Mouse (Mus musculus) midbrain, embryonic 13.5 days (tissue): ENCODE results near the gene Dctn1. TPM values are rescaled to one million over a fixed set of nuclear protein-coding genes. Genes with fewer than 3 reads are reported as not detected.

Experiments used
- ATAC-seq: fragments of 200-750 bp; cut with Nextera tagmentation; 2 replicates; pipeline ENCODE4 v1.8.0; 2017; ENCODE audit warnings: mild to moderate bottlenecking, moderate TSS enrichment, moderate library complexity
- H3K27ac ChIP-seq: fragments of 300-500 bp; sonication (generic); 2 replicates; pipeline ENCODE4 v1.5.1; 2015; ENCODE audit warnings: inconsistent platforms, mild to moderate bottlenecking, moderate library complexity
- H3K27me3 ChIP-seq: fragments of 300-500 bp; sonication (generic); 2 replicates; pipeline ENCODE4 v1.6.1; 2015; ENCODE audit warnings: mild to moderate bottlenecking, inconsistent platforms
- H3K36me3 ChIP-seq: fragments of 300-500 bp; sonication (generic); 2 replicates; pipeline ENCODE4 v1.6.1; 2015; ENCODE audit warnings: mild to moderate bottlenecking, inconsistent platforms
- H3K4me1 ChIP-seq: fragments of 300-500 bp; sonication (generic); replicated peaks from 2 replicates; pipeline ENCODE4 v1.6.1; 2015; ENCODE audit warnings: inconsistent platforms
- H3K4me2 ChIP-seq: fragments of 300-500 bp; sonication (generic); replicated peaks from 2 replicates; pipeline ENCODE4 v1.6.1; 2015; ENCODE audit warnings: moderate library complexity, mild to moderate bottlenecking, inconsistent platforms
- H3K4me3 ChIP-seq: fragments of 300-500 bp; sonication (generic); replicated peaks from 2 replicates; pipeline ENCODE4 v1.5.1; 2015; ENCODE audit warnings: mild to moderate bottlenecking, inconsistent platforms
- H3K9ac ChIP-seq: fragments of 300-500 bp; sonication (generic); replicated peaks from 2 replicates; pipeline ENCODE4 v1.6.1; 2015; ENCODE audit warnings: mild to moderate bottlenecking, inconsistent platforms
- H3K9me3 ChIP-seq: fragments of 300-500 bp; sonication (generic); 2 replicates; pipeline ENCODE4 v1.6.1; 2016; ENCODE audit warnings: mild to moderate bottlenecking, inconsistent platforms
- WGBS: fragments of 180-500 bp; shearing (Covaris S2); methylation state at CpG from one replicate; pipeline ENCODE4 v1.1.7; 2015; 5-methylcytosine and 5-hydroxymethylcytosine counted together
- polyA plus RNA-seq: library from polyadenylated mRNA; unstranded; fragments of >200 nt; fragmentation: Nextera tagmentation; extraction: Ambion mirVana; gene quantifications from 2 replicates; pipeline ENCODE4 v1.2.1, GENCODE M21; 2015

Dctn1 gene
- polyA plus RNA-seq, 1 experiment from 2014 or later: 140 TPM

GRCm38 (mm10) chr6:83246750-83247149 is 81.0 kb downstream of the Dctn1 start:
- Histone ChIP-seq H3K9ac (no peak overlapping the region), H3K36me3 (no peaks in the 10 kb centered on the region), H3K27ac (no peak overlapping the region), H3K4me3 (no peak overlapping the region), H3K27me3 (no peaks in the 10 kb centered on the region), H3K4me2 (no peak overlapping the region), H3K9me3 (no peaks in the 10 kb centered on the region), H3K4me1 (no peaks in the 10 kb centered on the region)
- 96% methylated on average over 4 of the region's 4 CpGs for WGBS
- no peak for ATAC-seq

DNA sequence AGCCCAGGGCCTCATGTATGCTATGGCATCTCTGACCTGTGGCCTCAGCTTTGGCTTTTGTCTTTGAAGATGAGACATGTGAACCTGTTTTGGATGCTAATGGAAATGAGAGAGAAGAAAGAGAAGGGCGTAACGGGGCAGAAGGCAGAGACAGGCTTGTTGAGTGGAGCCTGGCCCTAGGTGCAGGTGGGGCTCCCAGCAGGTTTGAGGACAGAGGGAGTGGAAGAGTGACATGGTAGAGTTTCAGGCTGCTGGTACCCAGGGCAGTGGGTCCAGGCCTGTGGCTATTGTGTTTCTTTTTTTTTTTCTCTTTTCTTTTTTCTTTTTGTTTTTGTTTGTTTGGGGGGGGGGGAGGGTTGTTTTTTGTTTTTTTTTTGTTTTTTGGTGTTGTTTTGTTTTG is 81.4 kb downstream of the Dctn1 start:
- H3K36me3 ChIP-seq: no peaks in the 10 kb centered on the region
- H3K4me2 ChIP-seq: no peak overlapping the region
- no peak overlapping the region for H3K9ac ChIP-seq
- H3K9me3 ChIP-seq: no peaks in the 10 kb centered on the region
- H3K4me3 ChIP-seq: no peak overlapping the region
- no peak for ATAC-seq
- no peaks in the 10 kb centered on the region for H3K27me3 ChIP-seq
- WGBS: 89% methylated on average over 2 of the region's 2 CpGs
- no peak overlapping the region for H3K27ac ChIP-seq
- no peaks in the 10 kb centered on the region for H3K4me1 ChIP-seq

Other genes with a start within 250 kb of the Dctn1 start
- 11.0 and 11.6 TPM in 2 replicates for gene Sema4f, start 226.2 kb upstream of the Dctn1 start, polyA plus RNA-seq
- not detected in 2 replicates for gene M1ap, start 219.0 kb upstream of the Dctn1 start, polyA plus RNA-seq
- gene Dok1, start 132.4 kb upstream of the Dctn1 start, polyA plus RNA-seq: 3.1 and 4.1 TPM in 2 replicates
- 4.7 and 6.2 TPM in 2 replicates for gene Loxl3, start 131.7 kb upstream of the Dctn1 start, polyA plus RNA-seq
- gene Aup1, start 111.4 kb upstream of the Dctn1 start, polyA plus RNA-seq: 160 and 165 TPM in 2 replicates
- 62.4 and 65.3 TPM in 2 replicates for gene Htra2, start 110.6 kb upstream of the Dctn1 start, polyA plus RNA-seq
- gene Dqx1, start 108.1 kb upstream of the Dctn1 start, polyA plus RNA-seq: 0.75 and 1.00 TPM in 2 replicates
- gene Tlx2, start 95.6 kb upstream of the Dctn1 start, polyA plus RNA-seq: not detected in 2 replicates
- 52.6 and 53.4 TPM in 2 replicates for gene Pcgf1, start 88.1 kb upstream of the Dctn1 start, polyA plus RNA-seq
- not detected in 2 replicates for gene Lbx2, start 79.6 kb upstream of the Dctn1 start, polyA plus RNA-seq
- gene Ccdc142, start 64.3 kb upstream of the Dctn1 start, polyA plus RNA-seq: 4.3 and 5.7 TPM in 2 replicates
- 3.7 and 5.0 TPM in 2 replicates for gene Gm42688, start 64.3 kb upstream of the Dctn1 start, polyA plus RNA-seq
- 137 and 146 TPM in 2 replicates for gene Mrpl53, start 56.9 kb upstream of the Dctn1 start, polyA plus RNA-seq
- gene Mogs, start 50.4 kb upstream of the Dctn1 start, polyA plus RNA-seq: 16.0 and 26.9 TPM in 2 replicates
- gene Wbp1, start 44.4 kb upstream of the Dctn1 start, polyA plus RNA-seq: 228 and 253 TPM in 2 replicates
- 12.1 and 14.9 TPM in 2 replicates for gene Ino80b, start 40.5 kb upstream of the Dctn1 start, polyA plus RNA-seq
- gene Rtkn, start 30.5 kb upstream of the Dctn1 start, polyA plus RNA-seq: 16.5 and 18.8 TPM in 2 replicates
- 16.1 and 19.2 TPM in 2 replicates for gene Wdr54, start 9.5 kb upstream of the Dctn1 start, polyA plus RNA-seq
- gene 1700003E16Rik, start 9.5 kb upstream of the Dctn1 start, polyA plus RNA-seq: 3.0 and 3.3 TPM in 2 replicates
- gene Slc4a5, start 53.9 kb downstream of the Dctn1 start, polyA plus RNA-seq: 0.22 and 0.48 TPM in 2 replicates
- 26.5 and 26.6 TPM in 2 replicates for gene Mthfd2, start 160.0 kb downstream of the Dctn1 start, polyA plus RNA-seq
- gene Mob1a, start 160.1 kb downstream of the Dctn1 start, polyA plus RNA-seq: 30.7 and 31.8 TPM in 2 replicates
- 69.0 and 71.7 TPM in 2 replicates for gene Bola3, start 183.2 kb downstream of the Dctn1 start, polyA plus RNA-seq